Mouse (Mus musculus): ENCODE data around the gene Hmga1.

DNA sequence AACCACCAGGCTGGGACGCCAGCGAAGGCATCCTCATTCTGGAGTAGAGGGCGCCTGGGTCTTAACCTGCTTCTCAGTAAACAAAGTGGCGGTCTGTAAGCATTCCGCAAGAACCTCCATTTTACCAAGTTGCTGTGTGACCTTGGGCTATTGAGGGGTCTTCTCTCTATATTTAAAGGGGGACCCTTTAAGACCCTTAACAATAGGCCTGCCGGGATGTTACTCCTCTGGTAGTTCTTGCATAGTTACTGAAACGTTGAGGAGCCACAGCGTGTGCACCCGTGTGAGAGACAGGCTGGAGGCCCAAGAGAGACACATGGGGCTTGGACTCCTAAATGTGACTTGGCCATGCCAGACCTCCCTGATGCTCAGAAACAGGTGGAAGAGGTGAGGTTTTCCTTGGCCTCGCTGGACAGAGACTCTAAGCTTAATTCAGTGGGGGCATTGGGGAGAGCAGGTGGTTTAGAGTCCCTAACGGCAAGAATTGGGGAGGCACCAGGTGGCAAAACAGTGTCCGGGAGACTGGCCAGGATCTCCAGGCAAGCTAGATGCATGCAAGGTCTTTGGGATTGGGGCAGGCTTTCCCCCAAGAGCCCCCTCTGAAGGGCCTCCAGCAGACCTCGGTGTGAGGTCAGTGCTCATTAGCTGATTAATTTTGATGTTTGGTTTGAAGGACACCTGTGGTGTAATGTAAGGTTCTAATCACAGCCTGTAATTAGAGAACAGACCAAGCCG, 1.8 kb downstream of the Hmga1 start:
- TF ChIP-seq CTCF (IDR thresholded peaks at IDR 0.05; ENCODE audit: low read depth, low read length) = no peak
- TF ChIP-seq POLR2A (IDR thresholded peaks at IDR 0.05; ENCODE audit: extremely low read depth, insufficient read depth, low read length) = no peak
